Mouse (Mus musculus) kidney, adult 8-10 months (tissue): ENCODE data around the gene 0610009B22Rik.

Experiments used
- DNase-seq, 2 experiments: peaks; one replicate each; pipeline ENCODE4 v3.0.0; 2022

Gene 0610009B22Rik

GRCm38 (mm10) chr11:51658705-51659104, 30.0 kb downstream of the 0610009B22Rik start:
- DNase-seq, result peak; percentile 93 to 96

- no peak for DNase-seq
These were observed 30.4 kb downstream of the 0610009B22Rik start for GRCm38 (mm10) chr11:51658291-51658690.

- DNase-seq, result peak; percentile 85 to 92
These were observed 31.7 kb downstream of the 0610009B22Rik start for GRCm38 (mm10) chr11:51656798-51657521.

- DNase-seq, result no peak
These were observed 33.8 kb downstream of the 0610009B22Rik start for GRCm38 (mm10) chr11:51654891-51655290.

- DNase-seq, result no peak
These were observed 34.9 kb downstream of the 0610009B22Rik start for GRCm38 (mm10) chr11:51653736-51654135.

GRCm38 (mm10) chr11:51652889-51653418, 35.7 kb downstream of the 0610009B22Rik start:
- peak in 1 of 2 experiments; percentile 65 for DNase-seq

- DNase-seq, result peak; percentile 60 to 76
These were observed 37.8 kb downstream of the 0610009B22Rik start, which contains the start of the genes N4bp3 and D930048N14Rik for GRCm38 (mm10) chr11:51650691-51651515. N4bp3 (minus strand) TSS chr11:51650842. D930048N14Rik (plus strand) TSS chr11:51650954.

- no peak for DNase-seq
These were observed 38.4 kb downstream of the 0610009B22Rik start for GRCm38 (mm10) chr11:51650261-51650660.

GRCm38 (mm10) chr11:51649889-51650199, 38.8 kb downstream of the 0610009B22Rik start:
- no peak for DNase-seq

GRCm38 (mm10) chr11:51649111-51649888, 39.4 kb downstream of the 0610009B22Rik start:
- DNase-seq, result no peak

- no peak for DNase-seq
These were observed 40.1 kb downstream of the 0610009B22Rik start for GRCm38 (mm10) chr11:51648566-51648965.

GRCm38 (mm10) chr11:51646751-51647667, 41.7 kb downstream of the 0610009B22Rik start:
- peak; percentile 54 to 61 for DNase-seq

- DNase-seq, result no peak
These were observed 42.4 kb downstream of the 0610009B22Rik start for GRCm38 (mm10) chr11:51646245-51646644.

- DNase-seq, result no peak
These were observed 43.4 kb downstream of the 0610009B22Rik start for GRCm38 (mm10) chr11:51645293-51645692.

- no peak for DNase-seq
These were observed 44.5 kb downstream of the 0610009B22Rik start for GRCm38 (mm10) chr11:51644217-51644616.

- DNase-seq, result no peak
These were observed 44.9 kb downstream of the 0610009B22Rik start for GRCm38 (mm10) chr11:51643761-51644160.

GRCm38 (mm10) chr11:51643202-51643601, 45.5 kb downstream of the 0610009B22Rik start:
- DNase-seq, result no peak

- DNase-seq, result no peak
These were observed 47.9 kb downstream of the 0610009B22Rik start for GRCm38 (mm10) chr11:51640748-51641147.

- no peak for DNase-seq
These were observed 50.2 kb downstream of the 0610009B22Rik start for GRCm38 (mm10) chr11:51638497-51638896.

GRCm38 (mm10) chr11:51637971-51638414, 50.7 kb downstream of the 0610009B22Rik start:
- DNase-seq, result peak in 1 of 2 experiments; percentile 28

GRCm38 (mm10) chr11:51636323-51636684, 52.4 kb downstream of the 0610009B22Rik start:
- DNase-seq, result peak; percentile 64 to 69
